Mouse (Mus musculus): Measurements from ENCODE around the gene Fam20a.

The Fam20a gene

GRCm38 (mm10) chr11:109714341-109715247 lies 7.5 kb downstream of the Fam20a start:
- DNase-seq = no peak

- DNase-seq = no peak
Measured at GRCm38 (mm10) chr11:109709501-109709900, 12.6 kb downstream of the Fam20a start.

- DNase-seq = no peak
Measured at GRCm38 (mm10) chr11:109708786-109709185, 13.3 kb downstream of the Fam20a start.

- DNase-seq = no peak
Measured at GRCm38 (mm10) chr11:109707442-109707841, 14.6 kb downstream of the Fam20a start.

GRCm38 (mm10) chr11:109706586-109706985 lies 15.5 kb downstream of the Fam20a start:
- no peak for DNase-seq

- no peak for DNase-seq
Measured at GRCm38 (mm10) chr11:109706055-109706412, 16.0 kb downstream of the Fam20a start.

- no peak for DNase-seq
Measured at GRCm38 (mm10) chr11:109705336-109706054, 16.6 kb downstream of the Fam20a start.

- DNase-seq = no peak
Measured at GRCm38 (mm10) chr11:109704311-109705205, 17.5 kb downstream of the Fam20a start.

- DNase-seq = no peak
Measured at GRCm38 (mm10) chr11:109703845-109704244, 18.2 kb downstream of the Fam20a start.

- no peak for DNase-seq
Measured at GRCm38 (mm10) chr11:109702031-109702815, 19.9 kb downstream of the Fam20a start.

GRCm38 (mm10) chr11:109700761-109701160 lies 21.3 kb downstream of the Fam20a start:
- no peak for DNase-seq

GRCm38 (mm10) chr11:109699784-109700183 lies 22.3 kb downstream of the Fam20a start:
- DNase-seq = peak; percentile 16

GRCm38 (mm10) chr11:109698740-109699139 lies 23.3 kb downstream of the Fam20a start:
- DNase-seq = no peak

- no peak for DNase-seq
Measured at GRCm38 (mm10) chr11:109697089-109697643, 24.9 kb downstream of the Fam20a start.

GRCm38 (mm10) chr11:109696519-109696918 lies 25.6 kb downstream of the Fam20a start:
- DNase-seq = no peak

- no peak for DNase-seq
Measured at GRCm38 (mm10) chr11:109692737-109693136, 29.3 kb downstream of the Fam20a start.

GRCm38 (mm10) chr11:109689539-109689938 lies 32.5 kb downstream of the Fam20a start:
- DNase-seq = no peak

- DNase-seq = no peak
Measured at GRCm38 (mm10) chr11:109682221-109682620, 39.9 kb downstream of the Fam20a start.

GRCm38 (mm10) chr11:109681556-109681955 lies 40.5 kb downstream of the Fam20a start:
- no peak for DNase-seq

- DNase-seq = no peak
Measured at GRCm38 (mm10) chr11:109680934-109681333, 41.1 kb downstream of the Fam20a start.

GRCm38 (mm10) chr11:109678291-109678690 lies 43.8 kb downstream of the Fam20a start:
- no peak for DNase-seq
